Mouse (Mus musculus): ENCODE measurements around the gene Slc25a34. TPM values are rescaled to one million over a fixed set of nuclear protein-coding genes. Genes with fewer than 3 reads are reported as not detected.

The Slc25a34 gene
- polyA plus RNA-seq, 1 experiment from 2014 or later, result not detected

- Histone ChIP-seq H3K27ac (ENCODE audit: low read depth) (no peak within 1 kb of the TSS), H3K4me3 (ENCODE audit: low read depth, low read length) (peak within 1 kb of the TSS; percentile 27), H3K36me3 (ENCODE audit: insufficient read depth) (no peaks in the 10 kb centered on the region), H3K27me3 (ENCODE audit: insufficient read depth, low read length) (no peaks in the 10 kb centered on the region), H3K9me3 (ENCODE audit: low read depth, low read length) (no peaks in the 10 kb centered on the region), H3K4me2 (peak within 1 kb of the TSS; percentile 64), H3K4me1 (ENCODE audit: insufficient read depth) (peaks cover 10% of the 10 kb centered on the region), H3K9ac (peak within 1 kb of the TSS; percentile 28)
- peak; percentile 84 for DNase-seq
- TF ChIP-seq CTCF (IDR thresholded peaks at IDR 0.05; ENCODE audit: low read depth), result peak; percentile 79
- 29% methylated on average over 20 of the region's 20 CpGs for WGBS
- peak; percentile 32; the same call in 1 of the 2 replicates for ATAC-seq (ENCODE audit: insufficient read depth)
Observed at GRCm38 (mm10) chr4:141618565-141619243, 4.9 kb downstream of the Slc25a34 start, which contains the start of gene Tmem82. Tmem82 (minus strand) TSS chr4:141618633.

GRCm38 (mm10) chr4:141617863-141618564, 5.6 kb downstream of the Slc25a34 start:
- WGBS, result 11% methylated on average over 22 of the region's 22 CpGs
- ATAC-seq (ENCODE audit: insufficient read depth) (peak; percentile 10; the same call in 1 of the 2 replicates), DNase-seq (no peak)
- Histone ChIP-seq H3K4me1 (ENCODE audit: insufficient read depth) (peaks cover 10% of the 10 kb centered on the region), H3K27me3 (ENCODE audit: insufficient read depth, low read length) (no peaks in the 10 kb centered on the region), H3K36me3 (ENCODE audit: insufficient read depth) (no peaks in the 10 kb centered on the region), H3K9me3 (ENCODE audit: low read depth, low read length) (no peaks in the 10 kb centered on the region), H3K4me3 (ENCODE audit: low read depth, low read length) (peak overlapping the region; percentile 27), H3K27ac (ENCODE audit: low read depth) (no peak overlapping the region), H3K4me2 (peak overlapping the region; percentile 64), H3K9ac (peak overlapping the region; percentile 28)
- no peak for TF ChIP-seq CTCF (IDR thresholded peaks at IDR 0.05; ENCODE audit: low read depth)

- DNase-seq (peak; percentile 83), ATAC-seq (ENCODE audit: insufficient read depth) (peak; percentile 52)
- 6% methylated on average over 20 of the region's 20 CpGs for WGBS
- TF ChIP-seq CTCF (IDR thresholded peaks at IDR 0.05; ENCODE audit: low read depth), result peak; percentile 70
- Histone ChIP-seq H3K4me1 (ENCODE audit: insufficient read depth) (peaks cover 10% of the 10 kb centered on the region), H3K36me3 (ENCODE audit: insufficient read depth) (no peaks in the 10 kb centered on the region), H3K9me3 (ENCODE audit: low read depth, low read length) (no peaks in the 10 kb centered on the region), H3K4me2 (peak overlapping the region; percentile 64), H3K27ac (ENCODE audit: low read depth) (no peak overlapping the region), H3K9ac (peak overlapping the region; percentile 28), H3K4me3 (ENCODE audit: low read depth, low read length) (peak overlapping the region; percentile 27), H3K27me3 (ENCODE audit: insufficient read depth, low read length) (no peaks in the 10 kb centered on the region)
Observed at GRCm38 (mm10) chr4:141617299-141617698, 6.3 kb downstream of the Slc25a34 start.

GRCm38 (mm10) chr4:141616811-141617210, 6.8 kb downstream of the Slc25a34 start:
- WGBS, result 73% methylated on average over 6 of the region's 6 CpGs
- no peaks in the 10 kb centered on the region for H3K9me3 ChIP-seq (ENCODE audit: low read depth, low read length)
- H3K36me3 ChIP-seq (ENCODE audit: insufficient read depth), result no peaks in the 10 kb centered on the region
- no peak for DNase-seq
- no peak overlapping the region for H3K4me2 ChIP-seq
- no peak overlapping the region for H3K27ac ChIP-seq (ENCODE audit: low read depth)
- no peak overlapping the region for H3K4me3 ChIP-seq (ENCODE audit: low read depth, low read length)
- H3K9ac ChIP-seq, result no peak overlapping the region
- TF ChIP-seq CTCF (IDR thresholded peaks at IDR 0.05; ENCODE audit: low read depth), result no peak
- no peak for ATAC-seq (ENCODE audit: insufficient read depth)
- no peaks in the 10 kb centered on the region for H3K27me3 ChIP-seq (ENCODE audit: insufficient read depth, low read length)
- H3K4me1 ChIP-seq (ENCODE audit: insufficient read depth), result peaks cover 10% of the 10 kb centered on the region

- H3K27me3 ChIP-seq (ENCODE audit: insufficient read depth, low read length), result no peaks in the 10 kb centered on the region
- no peak overlapping the region for H3K4me3 ChIP-seq (ENCODE audit: low read depth, low read length)
- H3K4me2 ChIP-seq, result no peak overlapping the region
- ATAC-seq (ENCODE audit: insufficient read depth) (no peak), DNase-seq (no peak)
- H3K9ac ChIP-seq, result no peak overlapping the region
- H3K36me3 ChIP-seq (ENCODE audit: insufficient read depth), result no peaks in the 10 kb centered on the region
- H3K9me3 ChIP-seq (ENCODE audit: low read depth, low read length), result no peaks in the 10 kb centered on the region
- H3K4me1 ChIP-seq (ENCODE audit: insufficient read depth), result peaks cover 10% of the 10 kb centered on the region
- TF ChIP-seq CTCF (IDR thresholded peaks at IDR 0.05; ENCODE audit: low read depth), result no peak
- no peak overlapping the region for H3K27ac ChIP-seq (ENCODE audit: low read depth)
- 68% methylated on average over 14 of the region's 14 CpGs for WGBS
Observed at GRCm38 (mm10) chr4:141614946-141615345, 8.7 kb downstream of the Slc25a34 start.

GRCm38 (mm10) chr4:141609538-141609937, 14.1 kb downstream of the Slc25a34 start:
- Histone ChIP-seq H3K4me2 (no peak overlapping the region), H3K36me3 (ENCODE audit: insufficient read depth) (no peaks in the 10 kb centered on the region), H3K4me3 (ENCODE audit: low read depth, low read length) (no peak overlapping the region), H3K4me1 (ENCODE audit: insufficient read depth) (peaks cover 9% of the 10 kb centered on the region; the same call in 1 of the 2 replicates), H3K9me3 (ENCODE audit: low read depth, low read length) (no peaks in the 10 kb centered on the region), H3K27ac (ENCODE audit: low read depth) (no peak overlapping the region), H3K9ac (no peak overlapping the region), H3K27me3 (ENCODE audit: insufficient read depth, low read length) (no peaks in the 10 kb centered on the region)
- 69% methylated on average over 6 of the region's 6 CpGs for WGBS
- TF ChIP-seq CTCF (IDR thresholded peaks at IDR 0.05; ENCODE audit: low read depth), result no peak
- no peak for ATAC-seq (ENCODE audit: insufficient read depth)
- peak; percentile 66 for DNase-seq

GRCm38 (mm10) chr4:141605861-141606260, 17.8 kb downstream of the Slc25a34 start, which contains the start of gene Fblim1:
Fblim1 (minus strand) TSS chr4:141606096.
- ATAC-seq (ENCODE audit: insufficient read depth), result no peak
- peak within 1 kb of the TSS; percentile 83; the same call in 1 of the 2 replicates for H3K27ac ChIP-seq (ENCODE audit: low read depth)
- H3K36me3 ChIP-seq (ENCODE audit: insufficient read depth), result no peaks in the 10 kb centered on the region
- H3K4me1 ChIP-seq (ENCODE audit: insufficient read depth), result peaks cover 21% of the 10 kb centered on the region
- no peak within 1 kb of the TSS for H3K4me3 ChIP-seq (ENCODE audit: low read depth, low read length)
- no peaks in the 10 kb centered on the region for H3K27me3 ChIP-seq (ENCODE audit: insufficient read depth, low read length)
- 61% methylated on average over 11 of the region's 11 CpGs for WGBS
- no peak within 1 kb of the TSS for H3K9ac ChIP-seq
- no peak for TF ChIP-seq CTCF (IDR thresholded peaks at IDR 0.05; ENCODE audit: low read depth)
- peak; percentile 57 for DNase-seq
- H3K4me2 ChIP-seq, result no peak within 1 kb of the TSS
- H3K9me3 ChIP-seq (ENCODE audit: low read depth, low read length), result no peaks in the 10 kb centered on the region
